Mouse (Mus musculus) hindbrain, embryonic 13.5 days (tissue): Measurements from ENCODE around the gene Aco2. TPM values are rescaled to one million over a fixed set of nuclear protein-coding genes. Genes with fewer than 3 reads are reported as not detected.

Experiments
- ATAC-seq: fragments of 200-750 bp; cut with Nextera tagmentation; 2 replicates; pipeline ENCODE4 v1.8.0; 2017; ENCODE audit warnings: moderate TSS enrichment; ENCODE audit not compliant: low FRiP score
- H3K27ac ChIP-seq: fragments of 300-500 bp; sonication (generic); 2 replicates; pipeline ENCODE4 v1.5.1; 2015; ENCODE audit warnings: inconsistent platforms, mild to moderate bottlenecking, moderate library complexity
- H3K27me3 ChIP-seq: fragments of 300-500 bp; sonication (generic); 2 replicates; pipeline ENCODE4 v1.6.1; 2015; ENCODE audit warnings: mild to moderate bottlenecking, inconsistent platforms
- H3K36me3 ChIP-seq: fragments of 300-500 bp; sonication (generic); 2 replicates; pipeline ENCODE4 v1.6.1; 2015; ENCODE audit warnings: mild to moderate bottlenecking, inconsistent platforms
- H3K4me1 ChIP-seq: fragments of 300-500 bp; sonication (generic); replicated peaks from 2 replicates; pipeline ENCODE4 v1.6.1; 2015; ENCODE audit warnings: inconsistent platforms
- H3K4me2 ChIP-seq: fragments of 300-500 bp; sonication (generic); 2 replicates; pipeline ENCODE4 v1.6.1; 2015; ENCODE audit warnings: inconsistent platforms, mild to moderate bottlenecking, moderate library complexity
- H3K4me3 ChIP-seq: fragments of 300-500 bp; sonication (generic); 2 replicates; pipeline ENCODE4 v1.5.1; 2015; ENCODE audit warnings: mild to moderate bottlenecking, inconsistent platforms
- H3K9ac ChIP-seq: fragments of 300-500 bp; sonication (generic); 2 replicates; pipeline ENCODE4 v1.6.1; 2015; ENCODE audit warnings: mild to moderate bottlenecking, inconsistent platforms
- H3K9me3 ChIP-seq: fragments of 300-500 bp; sonication (generic); 2 replicates; pipeline ENCODE4 v1.6.1; 2016; ENCODE audit warnings: inconsistent platforms
- WGBS: fragments of 180-500 bp; shearing (Covaris S2); methylation state at CpG from one replicate; pipeline ENCODE4 v1.1.7; 2015; 5-methylcytosine and 5-hydroxymethylcytosine counted together
- polyA plus RNA-seq: library from polyadenylated mRNA; unstranded; fragments of >200 nt; fragmentation: Nextera tagmentation; extraction: Ambion mirVana; gene quantifications from 2 replicates; pipeline ENCODE4 v1.2.1, GENCODE M21; 2015

Gene Aco2
- polyA plus RNA-seq, result 237 and 248 TPM in 2 replicates

DNA sequence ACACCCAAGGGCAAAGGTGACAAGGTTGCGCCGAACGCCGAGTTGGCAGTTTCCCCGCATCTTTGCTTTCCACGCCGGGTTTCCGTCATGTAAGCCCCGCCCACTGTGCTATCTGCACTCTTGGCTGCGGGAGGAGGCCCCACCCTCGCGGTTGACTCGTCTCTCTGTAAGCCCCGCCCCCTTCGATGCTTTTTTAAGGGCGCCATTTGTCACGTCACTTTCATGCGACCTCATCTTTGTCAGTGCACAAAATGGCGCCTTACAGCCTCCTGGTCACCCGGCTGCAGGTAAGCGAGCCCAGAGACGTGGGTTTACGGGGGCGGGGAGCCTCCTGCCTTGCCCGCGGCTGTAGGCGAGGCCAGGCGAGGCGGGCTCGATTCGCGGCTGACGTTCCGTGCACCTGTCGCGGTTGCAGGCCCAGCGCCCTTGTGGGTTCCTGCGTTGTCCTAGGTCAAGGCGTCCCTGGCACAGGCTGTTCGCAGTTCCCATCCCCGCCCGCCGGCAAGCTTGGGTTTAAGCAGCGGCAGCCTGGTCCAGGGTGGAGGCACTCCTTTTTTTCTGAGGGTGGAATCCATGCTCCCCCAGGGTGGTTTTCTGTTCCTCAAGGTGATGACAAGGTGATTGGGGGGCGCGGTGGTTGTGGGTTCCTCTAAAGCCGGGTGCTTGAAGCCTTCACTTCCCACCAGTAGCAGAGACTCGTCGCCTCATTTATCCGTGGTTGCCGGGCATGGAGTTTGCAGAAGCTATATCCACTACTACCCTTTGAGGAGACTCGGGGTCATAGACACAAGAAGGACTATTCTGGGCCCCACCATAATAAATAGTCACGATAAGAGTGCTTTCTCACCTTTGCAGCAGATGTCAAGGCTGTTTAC, at the start of gene Aco2:
Aco2 (plus strand) TSS at position 48 of the 875 bp plus-strand sequence.
- H3K9me3 ChIP-seq, result no peaks in the 10 kb centered on the region
- H3K36me3 ChIP-seq, result peaks cover 30% of the 10 kb centered on the region
- peak within 1 kb of the TSS; percentile 90 for H3K4me2 ChIP-seq
- ATAC-seq, result peak; percentile 88
- peak within 1 kb of the TSS; percentile 92 for H3K9ac ChIP-seq
- under 1% methylated on average over 53 of the region's 53 CpGs for WGBS
- no peaks in the 10 kb centered on the region for H3K27me3 ChIP-seq
- peak within 1 kb of the TSS; percentile 99 for H3K27ac ChIP-seq
- peaks cover 32% of the 10 kb centered on the region for H3K4me1 ChIP-seq
- peak within 1 kb of the TSS; percentile 96 for H3K4me3 ChIP-seq

DNA sequence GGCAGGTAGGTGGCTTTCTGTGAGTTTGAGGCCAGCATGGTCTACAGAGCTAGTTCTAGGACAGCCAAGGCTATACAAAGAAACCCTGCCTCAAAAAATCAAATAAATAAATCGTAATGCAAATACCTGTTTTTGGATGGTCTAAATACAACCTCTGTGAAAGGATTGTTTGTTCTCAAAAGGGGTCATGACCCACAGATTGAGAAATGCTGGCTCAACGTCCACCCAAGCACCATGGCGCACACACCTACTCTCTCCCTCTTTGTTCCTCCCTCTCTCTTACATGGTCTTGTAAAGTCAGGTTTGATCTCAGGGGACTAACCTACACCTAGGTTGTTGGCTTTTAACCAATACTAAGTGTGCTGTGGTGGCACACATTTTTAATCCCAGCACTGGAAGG, 49.5 kb upstream of the Aco2 start:
- H3K4me2 ChIP-seq, result no peak overlapping the region
- H3K4me3 ChIP-seq, result no peak overlapping the region
- 84% methylated on average over 3 of the region's 3 CpGs for WGBS
- ATAC-seq, result no peak
- H3K27me3 ChIP-seq, result no peaks in the 10 kb centered on the region
- no peak overlapping the region for H3K27ac ChIP-seq
- H3K9me3 ChIP-seq, result no peaks in the 10 kb centered on the region
- no peaks in the 10 kb centered on the region for H3K4me1 ChIP-seq
- no peak overlapping the region for H3K9ac ChIP-seq
- peaks cover 95% of the 10 kb centered on the region for H3K36me3 ChIP-seq

DNA sequence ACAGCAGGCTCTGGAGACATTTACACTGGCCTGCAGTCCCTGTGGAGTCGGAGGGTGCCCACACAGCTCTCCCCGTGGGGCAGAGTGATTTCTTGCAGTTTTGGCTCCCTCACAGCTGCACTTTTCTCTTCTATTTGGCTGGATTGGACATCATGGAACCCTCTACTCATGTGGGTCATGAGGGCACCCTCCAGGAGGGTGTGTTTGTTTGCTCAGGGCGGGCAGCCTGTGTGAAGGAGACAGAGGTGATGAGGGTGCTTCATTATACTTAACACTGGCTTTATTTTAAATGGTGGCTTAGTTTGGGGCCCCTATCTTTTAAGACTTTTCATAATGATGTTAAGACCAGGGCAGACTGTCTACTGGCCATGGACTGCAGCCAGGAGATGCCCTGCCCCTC, 47.3 kb upstream of the Aco2 start:
- Histone ChIP-seq H3K4me3 (no peak overlapping the region), H3K9ac (no peak overlapping the region), H3K36me3 (peaks cover 74% of the 10 kb centered on the region), H3K27me3 (no peaks in the 10 kb centered on the region), H3K9me3 (no peaks in the 10 kb centered on the region), H3K4me2 (no peak overlapping the region), H3K4me1 (no peaks in the 10 kb centered on the region), H3K27ac (no peak overlapping the region)
- WGBS, result 80% methylated on average over 3 of the region's 3 CpGs
- ATAC-seq, result no peak

DNA sequence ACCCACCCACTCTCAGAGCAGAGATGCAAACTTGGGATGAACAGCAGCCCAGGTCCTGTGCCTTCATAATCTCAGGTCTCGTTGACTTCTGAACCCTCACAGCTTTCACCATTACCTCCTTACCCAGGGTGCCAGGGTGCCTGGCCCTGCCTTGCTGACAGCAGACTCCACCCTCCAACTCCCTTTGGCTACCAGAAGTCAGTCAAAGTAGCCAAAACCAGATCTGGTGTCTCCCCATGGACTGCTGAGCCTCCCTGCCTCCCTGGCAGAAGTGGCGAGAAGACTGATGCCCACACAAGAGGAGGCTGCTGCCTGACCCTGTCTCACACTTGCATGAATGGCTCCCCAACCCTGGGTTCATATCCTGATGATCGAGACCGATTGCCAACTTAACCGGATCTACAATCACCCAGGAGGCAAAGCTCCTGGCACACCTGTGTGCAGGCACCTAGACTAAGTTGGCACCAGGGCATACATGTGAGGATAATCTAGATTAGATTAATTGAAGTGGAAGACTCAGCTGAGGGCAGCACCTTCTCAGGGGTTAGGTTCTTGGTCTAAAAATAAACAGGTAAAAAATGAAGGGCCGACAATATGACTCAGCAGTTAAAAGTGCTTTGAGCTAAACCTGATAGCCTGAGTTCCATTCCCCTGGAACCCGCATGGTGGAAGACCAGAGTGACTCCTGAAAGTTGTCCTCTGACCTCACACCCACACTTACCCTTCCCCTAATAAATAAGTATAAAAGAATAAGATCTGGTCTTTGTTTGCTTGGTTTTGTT, 43.5 kb upstream of the Aco2 start:
- Histone ChIP-seq H3K27me3 (no peaks in the 10 kb centered on the region), H3K9me3 (no peaks in the 10 kb centered on the region), H3K4me1 (peaks cover 8% of the 10 kb centered on the region), H3K4me3 (no peak overlapping the region), H3K4me2 (no peak overlapping the region), H3K9ac (no peak overlapping the region), H3K36me3 (peaks cover 41% of the 10 kb centered on the region), H3K27ac (no peak overlapping the region)
- ATAC-seq, result no peak
- WGBS, result 92% methylated on average over 7 of the region's 7 CpGs

DNA sequence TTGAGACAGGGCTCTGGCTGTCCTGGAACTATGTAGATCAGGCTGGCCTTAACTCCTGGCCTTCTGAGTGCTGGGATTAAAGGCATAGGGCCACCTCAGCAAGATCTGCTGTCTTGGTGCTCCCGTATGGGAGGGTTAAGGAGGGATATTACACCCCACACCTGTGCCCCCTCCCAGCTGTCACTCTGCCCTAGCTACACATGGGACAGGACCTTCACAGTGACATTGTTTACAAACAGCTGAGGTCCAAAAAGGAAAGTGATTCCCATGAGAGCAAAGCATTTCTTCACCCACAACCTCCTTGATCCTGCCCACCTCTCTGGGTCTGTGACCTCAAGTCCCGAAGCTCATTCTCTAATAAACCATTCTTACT, 42.9 kb upstream of the Aco2 start:
- H3K9ac ChIP-seq, result no peak overlapping the region
- WGBS, result 75% methylated on average over 2 of the region's 2 CpGs
- no peak for ATAC-seq
- 0 out of 2 replicates have a peak, but pooled peaks cover 2% of the 10 kb centered on the region for H3K27me3 ChIP-seq
- H3K4me1 ChIP-seq, result peaks cover 10% of the 10 kb centered on the region
- no peak overlapping the region for H3K27ac ChIP-seq
- H3K4me3 ChIP-seq, result no peak overlapping the region
- no peaks in the 10 kb centered on the region for H3K9me3 ChIP-seq
- no peak overlapping the region for H3K4me2 ChIP-seq
- peaks cover 35% of the 10 kb centered on the region for H3K36me3 ChIP-seq

DNA sequence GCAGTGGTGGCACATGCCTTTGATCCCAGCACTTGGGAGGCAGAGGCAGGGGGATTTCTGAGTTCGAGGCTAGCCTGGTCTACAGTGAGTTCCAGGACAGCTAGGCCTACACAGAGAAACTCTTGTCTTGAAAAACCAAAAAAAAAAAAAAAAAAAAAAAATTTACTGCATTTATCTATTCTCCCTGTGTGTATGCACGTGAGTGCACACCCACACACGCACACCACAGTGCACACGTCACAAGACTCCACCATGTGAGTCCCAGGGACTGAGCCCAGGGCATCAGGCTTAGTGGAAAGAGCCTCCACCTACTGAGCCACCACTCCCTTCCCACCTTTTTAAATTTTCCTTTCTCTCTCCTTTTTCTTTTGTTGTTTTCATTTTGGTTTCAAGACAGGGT, 41.6 kb upstream of the Aco2 start:
- H3K4me1 ChIP-seq, result peaks cover 15% of the 10 kb centered on the region
- H3K36me3 ChIP-seq, result peaks cover 22% of the 10 kb centered on the region
- no peak overlapping the region for H3K27ac ChIP-seq
- no peak for ATAC-seq
- H3K27me3 ChIP-seq, result 0 out of 2 replicates have a peak, but pooled peaks cover 12% of the 10 kb centered on the region
- no peak overlapping the region for H3K9ac ChIP-seq
- H3K4me2 ChIP-seq, result no peak overlapping the region
- H3K4me3 ChIP-seq, result no peak overlapping the region
- WGBS, result 99% methylated on average over 4 of the region's 4 CpGs
- H3K9me3 ChIP-seq, result no peaks in the 10 kb centered on the region

DNA sequence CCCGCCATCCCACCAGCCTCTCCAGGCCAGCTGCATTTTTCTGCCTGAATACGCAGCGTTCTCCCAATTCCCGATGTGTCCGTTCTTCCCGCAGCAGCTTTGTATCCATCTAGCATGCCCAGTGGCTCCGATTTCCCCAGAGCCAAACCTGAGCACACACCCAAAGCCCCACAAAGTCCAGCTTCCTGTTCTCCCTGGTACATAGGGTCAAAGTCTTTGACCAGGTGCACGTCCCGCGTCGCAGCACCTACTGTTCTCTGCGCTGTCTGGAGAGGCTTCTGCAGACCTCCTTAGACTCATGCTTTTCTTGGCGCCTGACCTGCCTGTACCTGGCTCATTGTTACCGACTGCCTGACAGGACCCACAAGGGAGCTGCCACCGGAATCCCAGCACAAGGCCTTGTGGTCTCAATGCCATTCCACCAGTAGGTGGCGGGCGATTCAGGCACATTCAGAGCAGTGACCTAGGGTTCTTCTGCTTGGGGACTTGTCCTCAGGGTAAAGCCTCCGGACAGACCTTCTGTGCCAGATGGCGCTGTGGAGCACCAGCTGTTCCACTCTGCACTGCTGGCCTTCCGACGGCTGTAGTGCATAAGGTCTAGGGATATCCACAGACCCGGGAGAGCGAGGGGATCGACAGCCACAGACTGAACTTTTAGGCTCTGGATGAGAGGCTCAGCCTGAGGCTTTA, 40.8 kb upstream of the Aco2 start:
- no peaks in the 10 kb centered on the region for H3K9me3 ChIP-seq
- WGBS, result 20% methylated on average over 24 of the region's 24 CpGs
- ATAC-seq, result peak; percentile 80
- peak overlapping the region; percentile 23; the same call in 1 of the 2 replicates for H3K4me2 ChIP-seq
- H3K4me1 ChIP-seq, result peaks cover 19% of the 10 kb centered on the region
- peak overlapping the region; percentile 64; the same call in 1 of the 2 replicates for H3K27ac ChIP-seq
- peaks cover 14% of the 10 kb centered on the region for H3K36me3 ChIP-seq
- 0 out of 2 replicates have a peak overlapping the region, but pooled peaks have one; percentile 51 for H3K9ac ChIP-seq
- no peak overlapping the region for H3K4me3 ChIP-seq
- peaks cover 18% of the 10 kb centered on the region; the same call in 1 of the 2 replicates for H3K27me3 ChIP-seq

DNA sequence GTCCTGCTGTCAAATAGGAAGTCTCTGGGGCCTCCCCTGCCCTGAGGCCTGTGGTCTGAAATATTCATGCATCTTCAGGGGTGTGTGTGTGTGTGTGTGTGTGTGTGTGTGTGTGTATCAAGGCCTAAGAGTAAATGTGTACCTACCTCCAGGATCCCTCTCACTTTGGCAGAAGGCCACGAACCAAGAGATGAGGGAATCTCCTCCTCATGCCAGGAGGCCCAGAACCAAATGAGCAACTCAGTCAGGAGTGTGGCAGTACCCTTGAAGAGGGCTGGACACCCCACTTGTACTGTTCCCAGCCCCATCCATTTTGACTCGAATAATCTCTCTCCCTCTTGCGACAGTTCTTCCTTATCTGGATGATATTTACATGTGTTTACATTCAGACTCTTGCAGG, 39.9 kb upstream of the Aco2 start:
- Histone ChIP-seq H3K9ac (no peak overlapping the region), H3K9me3 (no peaks in the 10 kb centered on the region), H3K4me1 (peaks cover 26% of the 10 kb centered on the region), H3K27ac (0 out of 2 replicates have a peak overlapping the region, but pooled peaks have one; percentile 64), H3K4me2 (no peak overlapping the region), H3K36me3 (peaks cover 5% of the 10 kb centered on the region), H3K27me3 (peaks cover 27% of the 10 kb centered on the region; the same call in 1 of the 2 replicates), H3K4me3 (no peak overlapping the region)
- no peak for ATAC-seq
- WGBS, result 97% methylated on average over 3 of the region's 3 CpGs

DNA sequence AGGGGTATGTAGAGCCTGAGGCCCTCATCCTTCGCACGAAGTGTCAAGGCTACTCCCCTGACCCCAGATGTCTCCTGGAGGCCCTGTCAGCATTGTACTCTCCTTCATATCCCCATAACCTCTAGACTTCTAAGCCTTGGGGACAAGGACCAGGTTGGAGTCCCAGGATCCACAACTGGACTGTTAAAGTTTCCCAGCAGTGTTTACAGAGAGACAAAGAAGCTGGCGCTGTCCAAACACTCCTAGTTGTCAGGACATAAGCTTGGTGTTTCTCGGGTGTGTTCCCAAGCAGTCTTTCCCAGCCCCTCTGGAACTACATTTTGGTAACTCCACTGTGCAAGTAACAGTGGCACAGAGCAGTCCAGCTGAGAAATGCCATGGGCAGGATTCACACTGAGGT, 38.6 kb upstream of the Aco2 start:
- H3K36me3 ChIP-seq, result no peaks in the 10 kb centered on the region
- no peaks in the 10 kb centered on the region for H3K9me3 ChIP-seq
- no peak for ATAC-seq
- no peak overlapping the region for H3K4me3 ChIP-seq
- H3K27ac ChIP-seq, result no peak overlapping the region
- H3K9ac ChIP-seq, result no peak overlapping the region
- peaks cover 26% of the 10 kb centered on the region for H3K4me1 ChIP-seq
- H3K4me2 ChIP-seq, result no peak overlapping the region
- 84% methylated on average over 4 of the region's 4 CpGs for WGBS
- H3K27me3 ChIP-seq, result peaks cover 31% of the 10 kb centered on the region; the same call in 1 of the 2 replicates

DNA sequence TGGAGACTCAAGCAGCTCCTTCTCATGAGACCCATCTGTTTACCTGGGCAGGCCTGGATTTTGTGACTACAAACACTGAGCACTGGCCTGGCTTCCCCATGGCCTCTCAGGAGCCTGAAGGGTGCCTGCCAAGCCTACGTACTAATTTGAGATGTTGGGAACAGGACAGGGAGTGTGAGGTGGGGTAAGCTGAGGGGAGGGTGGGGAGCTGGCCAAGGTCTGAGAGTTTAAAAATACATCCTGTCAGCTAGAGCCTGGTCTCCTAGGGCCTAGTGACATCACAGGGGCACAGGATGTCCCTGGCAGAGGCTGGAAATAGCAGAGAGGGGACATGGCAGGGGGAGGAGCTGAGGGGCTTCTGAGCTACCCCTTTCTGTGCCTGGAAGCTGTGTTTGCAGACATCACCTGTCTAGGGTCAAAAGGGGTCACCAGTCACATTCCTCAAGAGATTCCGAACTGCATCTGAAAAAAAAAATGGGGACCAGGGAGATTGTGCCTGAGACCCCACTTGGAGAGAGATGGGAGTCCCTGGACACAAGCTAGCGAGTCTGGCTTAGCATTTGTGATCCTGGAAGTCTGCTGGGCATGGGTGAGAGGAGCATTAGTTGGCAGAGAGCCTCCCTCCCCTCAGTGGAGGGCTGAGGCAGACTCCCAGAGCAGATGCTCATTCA, 37.8 kb upstream of the Aco2 start:
- Histone ChIP-seq H3K9me3 (no peaks in the 10 kb centered on the region), H3K4me2 (no peak overlapping the region), H3K9ac (no peak overlapping the region), H3K4me3 (no peak overlapping the region), H3K27ac (no peak overlapping the region), H3K4me1 (peaks cover 28% of the 10 kb centered on the region), H3K27me3 (peaks cover 31% of the 10 kb centered on the region; the same call in 1 of the 2 replicates), H3K36me3 (no peaks in the 10 kb centered on the region)
- WGBS, result 53% methylated on average over 3 of the region's 3 CpGs
- no peak for ATAC-seq

DNA sequence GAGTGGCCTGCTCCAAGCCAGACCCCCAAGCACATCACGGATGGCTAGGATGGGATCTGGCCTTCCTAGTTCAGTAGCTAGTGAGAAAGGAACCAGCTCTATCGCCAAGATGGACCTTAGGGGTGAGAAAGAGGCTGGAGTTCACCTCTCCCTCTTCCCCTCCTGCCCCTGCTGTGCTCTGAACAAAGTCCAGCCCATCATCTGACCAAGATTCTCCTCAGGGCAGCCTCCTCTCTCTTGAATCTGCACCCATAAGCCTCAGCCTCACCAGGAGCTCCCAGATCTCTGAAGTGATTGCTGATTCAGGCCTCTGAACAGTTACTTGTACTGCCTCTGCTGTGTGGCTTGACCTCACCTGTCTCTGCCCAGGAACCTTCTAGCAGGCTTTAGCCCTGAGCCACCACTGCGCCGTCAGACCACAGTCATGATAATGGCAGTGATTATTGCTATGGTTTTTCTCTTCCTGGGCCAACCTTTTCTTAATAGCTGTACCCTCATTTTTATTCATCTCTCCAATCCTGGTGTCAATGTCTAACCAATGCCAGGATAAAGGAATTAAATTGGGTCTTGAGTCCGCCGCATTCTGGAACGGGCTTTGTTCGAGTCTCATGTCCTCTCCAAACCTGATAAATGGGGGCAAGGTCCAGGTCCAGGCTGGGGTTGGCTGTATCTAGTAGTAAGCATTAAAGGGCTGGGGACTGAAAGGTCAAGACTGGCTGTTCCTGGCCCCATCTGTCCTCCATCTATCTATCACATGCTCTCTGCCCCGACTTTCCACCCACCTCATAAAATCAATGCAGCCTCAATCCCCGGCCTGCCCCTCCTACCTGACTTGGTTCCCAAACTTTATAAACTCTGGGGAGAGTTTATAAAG, 36.9 kb upstream of the Aco2 start:
- H3K27ac ChIP-seq, result no peak overlapping the region
- no peaks in the 10 kb centered on the region for H3K9me3 ChIP-seq
- no peak overlapping the region for H3K4me2 ChIP-seq
- 68% methylated on average over 10 of the region's 10 CpGs for WGBS
- peaks cover 34% of the 10 kb centered on the region for H3K4me1 ChIP-seq
- H3K9ac ChIP-seq, result no peak overlapping the region
- no peak overlapping the region for H3K4me3 ChIP-seq
- H3K27me3 ChIP-seq, result peaks cover 35% of the 10 kb centered on the region; the same call in 1 of the 2 replicates
- no peak for ATAC-seq
- no peaks in the 10 kb centered on the region for H3K36me3 ChIP-seq
